Mouse (Mus musculus): ENCODE data around the gene Acsl1. TPM values are rescaled to one million over a fixed set of nuclear protein-coding genes. Genes with fewer than 3 reads are reported as not detected.

The Acsl1 gene
- total RNA-seq, 2 experiments from 2014 or later = 915 to 931 TPM

DNA sequence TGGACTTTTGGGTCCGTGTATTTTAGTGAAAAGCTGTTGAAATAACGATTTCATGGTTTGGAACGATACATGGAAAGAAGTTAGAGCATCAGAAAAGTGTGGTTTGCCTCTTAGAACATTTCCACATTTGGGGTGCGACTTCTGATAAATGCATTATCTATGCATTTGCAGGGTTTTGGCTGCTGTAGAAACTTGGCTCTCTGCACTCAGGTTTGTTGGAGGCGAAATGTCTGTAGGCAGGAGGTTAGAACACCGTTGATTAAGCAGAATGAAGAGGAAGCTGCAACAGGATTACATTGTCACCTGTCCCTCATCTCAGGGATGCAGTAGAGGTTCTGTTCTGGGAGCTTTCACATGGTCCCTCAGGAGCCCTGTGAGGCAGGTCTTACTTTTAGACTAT, 3.8 kb downstream of the Acsl1 start:
- DNase-seq = no peak

DNA sequence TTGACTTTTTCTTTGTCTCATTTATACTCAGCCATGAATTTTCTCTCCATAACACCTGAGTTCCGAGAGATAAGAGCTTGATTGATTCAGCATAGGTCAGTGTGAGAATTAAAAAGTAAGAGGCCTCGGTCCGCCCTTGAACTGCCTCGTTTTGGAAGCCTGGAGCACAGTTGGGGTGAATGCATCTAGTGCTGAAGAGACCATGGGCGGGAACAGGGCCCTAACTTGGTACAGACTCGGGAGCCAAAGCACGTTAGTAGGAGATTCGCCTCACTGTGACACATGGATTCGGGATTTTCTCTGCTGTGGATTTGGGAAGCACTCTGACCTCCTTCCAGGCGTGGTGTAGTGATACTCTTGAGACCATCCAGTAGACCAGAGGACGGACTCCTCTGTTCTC, 4.6 kb downstream of the Acsl1 start:
- no peak for DNase-seq

DNA sequence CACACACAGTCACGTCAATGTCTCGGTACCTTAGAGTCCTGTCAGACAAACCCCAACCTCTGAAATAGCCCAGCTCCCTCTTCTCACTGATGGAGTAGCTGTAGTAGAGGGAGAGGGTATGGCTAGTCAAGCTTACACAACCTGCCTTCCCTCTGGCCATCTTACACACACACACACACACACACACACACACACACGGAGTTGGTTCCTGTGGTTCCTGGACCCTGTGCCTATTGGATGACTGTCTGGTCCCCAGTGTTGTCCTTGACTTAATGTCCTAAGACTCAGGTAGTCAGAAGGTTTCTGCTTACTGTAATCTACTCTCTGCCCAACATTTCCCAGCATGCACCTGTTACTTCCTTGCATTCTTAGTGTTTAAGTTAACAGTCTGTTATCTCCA, 5.1 kb downstream of the Acsl1 start:
- DNase-seq = no peak

DNA sequence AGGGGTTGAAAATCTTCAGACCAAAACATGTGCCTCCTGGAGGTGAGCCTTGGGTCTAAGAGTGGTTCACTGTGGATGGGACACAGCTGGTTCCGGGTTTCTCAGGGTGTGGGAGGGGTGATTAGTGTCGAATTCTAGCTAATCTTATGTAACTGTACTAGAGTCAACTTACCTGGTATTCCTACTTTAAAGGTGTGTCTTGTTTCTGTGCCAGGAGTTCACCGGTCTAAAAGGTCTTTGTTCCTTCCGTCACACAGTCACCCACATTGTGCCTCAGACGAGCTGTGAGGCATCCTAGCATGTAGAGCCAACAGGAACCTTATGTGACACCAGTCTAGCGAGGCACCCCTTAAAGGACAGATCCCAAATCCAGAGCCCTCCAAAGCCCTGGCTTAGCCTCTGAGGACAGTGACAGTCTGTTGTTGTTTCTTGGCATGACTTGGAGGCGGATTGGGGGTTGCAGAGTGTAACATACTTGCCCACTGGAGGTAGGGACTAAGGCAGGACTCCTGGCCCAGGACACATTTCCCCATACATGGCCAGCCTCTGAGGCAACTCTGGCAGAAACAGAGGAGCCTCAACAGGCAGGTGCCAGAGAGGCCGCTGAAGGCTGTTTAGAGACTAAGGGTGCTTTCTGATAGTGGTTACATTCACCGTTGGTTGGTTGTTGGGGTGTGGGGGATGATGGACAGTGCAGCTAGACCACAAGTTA, 7.1 kb downstream of the Acsl1 start:
- DNase-seq = no peak

DNA sequence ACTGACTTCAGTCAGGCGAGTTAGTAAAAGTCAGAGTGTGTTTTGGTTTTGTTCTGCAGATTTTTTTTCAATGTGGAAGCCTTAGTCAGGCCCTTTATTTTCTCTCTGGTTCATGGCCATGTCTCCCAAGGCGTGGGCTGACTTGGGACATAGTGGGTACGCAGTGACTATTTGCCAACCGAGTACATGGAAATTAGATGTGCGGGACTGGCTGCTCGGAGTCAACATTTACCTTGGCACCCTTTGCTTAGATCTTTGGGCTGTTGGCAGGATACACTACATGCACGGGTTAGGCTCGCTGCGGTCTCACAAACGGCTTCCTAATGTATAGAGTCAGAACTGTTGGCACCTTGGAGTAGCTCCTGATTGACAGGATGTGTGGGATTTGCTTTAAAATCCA, 7.9 kb downstream of the Acsl1 start:
- no peak for DNase-seq

DNA sequence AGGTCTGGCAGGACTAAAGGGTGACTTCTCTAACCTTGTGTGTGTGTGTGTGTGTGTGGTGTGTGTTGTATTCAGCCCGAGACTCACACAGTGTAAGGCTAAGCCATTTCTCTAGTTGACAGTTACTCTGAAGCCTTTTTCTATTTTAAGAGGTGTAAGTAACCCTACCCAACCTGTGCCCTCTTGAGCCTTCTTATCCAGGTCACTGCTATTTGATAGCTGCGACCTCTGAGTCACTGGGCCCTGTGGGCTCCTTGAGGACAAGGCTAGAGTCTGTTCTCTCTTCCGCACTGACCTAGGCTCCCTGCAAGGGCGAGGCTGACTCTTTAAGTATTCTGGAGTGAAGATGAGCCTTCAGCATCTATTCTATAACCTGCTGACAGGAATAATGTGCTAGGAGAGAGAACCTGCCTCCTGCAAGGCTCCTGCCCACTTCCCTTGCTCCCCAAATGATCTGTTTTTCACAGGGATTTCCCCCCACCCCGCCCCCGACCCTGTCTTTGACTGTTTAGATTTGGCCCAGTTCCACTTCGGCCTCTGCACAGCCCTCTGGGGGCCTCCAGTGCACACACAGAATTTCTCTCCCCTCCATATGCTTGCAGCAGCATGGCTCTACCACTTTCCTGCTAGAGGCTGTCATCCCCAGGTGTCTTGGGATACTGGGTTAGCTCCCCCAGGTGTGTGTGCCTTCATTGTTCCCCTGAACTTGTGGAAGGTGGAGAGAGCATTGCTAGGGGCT, 9.1 kb downstream of the Acsl1 start:
- DNase-seq = no peak

DNA sequence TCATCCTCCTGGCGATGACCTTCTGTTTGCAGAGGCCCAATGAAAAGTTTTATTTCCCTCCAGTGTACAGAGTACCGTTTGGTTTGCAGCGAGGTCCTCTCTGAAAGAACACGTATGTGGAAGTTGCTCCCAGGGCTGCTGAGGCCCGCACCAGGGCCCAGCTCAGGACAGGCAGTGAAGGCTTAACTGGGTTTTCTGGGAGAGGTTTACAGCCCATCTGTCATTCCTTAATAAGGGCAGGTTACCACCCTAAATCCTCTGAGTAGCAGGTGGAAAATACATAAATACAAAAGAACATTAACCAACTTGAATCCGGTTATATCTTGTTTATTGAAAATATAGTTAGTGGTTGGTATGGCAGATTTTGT, 9.7 kb downstream of the Acsl1 start:
- no peak for DNase-seq

DNA sequence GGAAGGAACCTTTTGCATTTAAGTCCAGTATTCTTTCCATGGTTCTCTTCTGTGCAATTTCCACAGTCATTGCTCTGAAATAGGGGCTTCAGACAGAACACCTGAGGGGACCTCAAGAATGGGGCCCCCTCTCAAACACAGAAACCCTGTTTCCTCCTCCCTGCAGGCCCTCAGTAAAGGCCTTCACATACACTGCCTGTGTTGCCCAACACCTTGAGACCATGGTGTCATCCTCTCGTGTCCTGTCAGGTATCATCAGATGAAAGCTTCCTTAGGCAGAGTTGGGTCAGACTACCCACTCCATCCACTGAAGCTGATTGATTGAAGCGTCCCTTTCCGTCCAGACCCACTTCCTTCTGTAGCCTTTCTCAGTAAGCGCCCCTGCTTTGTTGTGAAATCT, 11.9 kb downstream of the Acsl1 start:
- DNase-seq = no peak

DNA sequence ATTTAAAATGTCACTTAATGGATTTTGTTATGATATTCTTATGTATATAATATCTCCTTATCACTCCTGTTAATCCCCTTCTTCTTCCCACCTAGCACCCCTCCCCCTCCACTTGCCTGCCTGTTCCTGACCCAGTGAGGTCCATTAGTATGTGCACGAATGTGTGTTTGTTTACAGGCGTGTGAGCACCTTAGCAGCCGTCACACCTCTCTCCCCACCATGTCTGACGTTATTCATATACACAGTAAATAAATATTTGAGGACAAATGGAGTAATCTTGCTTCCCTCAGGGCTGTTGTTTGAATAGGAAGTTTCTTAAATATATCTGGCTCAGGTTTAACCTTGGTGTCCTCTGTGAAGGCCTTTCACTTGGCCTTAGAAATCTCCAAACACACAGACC, 12.4 kb downstream of the Acsl1 start:
- DNase-seq = no peak

DNA sequence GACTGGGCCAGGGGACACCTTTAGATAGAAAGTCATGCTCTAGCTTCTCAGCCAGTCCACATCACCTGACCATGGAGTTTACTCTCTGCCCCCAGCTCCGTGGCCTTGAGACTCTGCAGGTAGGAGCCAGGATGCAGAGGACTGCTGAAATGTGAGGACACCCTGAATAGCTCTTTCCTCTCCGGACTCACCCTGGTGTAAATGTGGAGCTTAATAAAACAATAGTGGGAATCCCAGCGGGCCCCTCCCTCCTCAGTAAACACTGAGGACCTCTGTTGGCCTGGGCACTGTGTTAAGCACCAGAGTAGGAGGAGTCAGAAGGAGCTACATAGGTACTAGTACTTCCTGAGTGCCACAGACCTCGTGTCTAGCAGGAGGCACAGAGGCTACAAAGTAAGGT, 13.2 kb downstream of the Acsl1 start:
- peak; percentile 10 for DNase-seq

DNA sequence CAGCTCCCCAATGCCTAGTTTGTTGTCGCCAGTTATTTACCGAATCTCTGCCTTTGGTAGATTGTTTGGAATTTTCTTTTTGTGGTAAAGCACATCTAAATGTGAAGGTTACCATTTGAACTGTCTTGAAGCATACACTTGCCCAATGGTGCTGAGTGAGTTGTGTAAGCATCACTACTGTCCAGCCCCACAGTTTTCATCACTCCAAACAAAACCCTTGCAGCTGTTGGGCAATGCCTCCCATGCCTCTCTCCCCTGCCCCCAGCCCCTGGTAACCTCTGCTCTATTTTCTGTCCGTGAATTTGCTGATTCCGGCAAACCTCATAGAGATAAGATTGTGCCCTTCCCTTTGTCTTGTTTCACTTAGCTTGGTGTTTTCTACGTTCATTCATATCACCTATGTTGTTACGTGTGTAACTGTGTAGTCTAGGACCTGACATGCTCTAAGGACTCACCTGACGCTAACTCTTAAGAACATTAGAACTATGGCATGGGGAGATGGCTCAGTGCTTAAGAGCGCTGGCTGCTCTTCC, 14.2 kb downstream of the Acsl1 start:
- peak; percentile 55 for DNase-seq

DNA sequence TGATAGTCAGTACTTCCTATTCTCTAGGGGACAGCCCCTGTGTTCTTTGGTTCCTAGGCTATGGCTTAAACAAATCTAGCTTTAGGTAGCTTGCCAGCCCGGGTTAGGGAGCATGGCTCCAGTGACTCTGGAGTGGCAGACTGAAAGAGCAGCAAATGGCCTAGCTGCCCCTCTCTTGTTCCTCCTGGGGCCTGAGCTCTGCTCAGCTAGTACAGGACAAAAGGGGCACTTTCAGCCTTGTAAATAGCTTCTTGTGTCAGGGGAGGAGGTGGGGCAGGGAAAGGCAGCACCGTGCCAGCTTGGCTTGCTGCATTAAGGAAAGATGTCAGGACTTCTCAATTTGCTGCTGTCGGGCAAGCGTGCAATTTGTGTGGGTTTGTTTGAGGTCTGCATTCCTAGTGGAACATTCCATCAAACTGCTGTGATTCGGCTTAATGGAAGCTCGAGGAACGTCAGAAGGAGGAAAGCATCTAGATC, 17.3 kb downstream of the Acsl1 start:
- DNase-seq = peak; percentile 44

DNA sequence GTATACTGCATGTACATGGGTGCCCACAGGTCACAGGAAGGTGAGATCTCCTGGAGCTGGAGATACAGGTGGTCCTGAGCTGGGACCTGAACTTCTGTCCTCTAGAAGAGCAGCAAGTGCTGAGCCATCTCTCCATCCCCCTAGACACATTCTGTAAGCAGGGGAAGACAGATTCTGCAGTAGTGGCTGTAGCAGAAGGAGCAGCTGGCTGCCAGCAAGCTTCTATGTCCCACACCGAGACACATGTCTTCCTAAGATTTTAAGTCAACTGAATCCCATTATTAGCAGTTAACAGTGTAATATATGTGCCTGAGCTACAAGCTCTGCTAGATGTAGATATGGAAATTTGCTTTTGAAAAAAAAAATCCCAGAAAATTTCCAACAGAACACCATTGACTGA, 18.4 kb downstream of the Acsl1 start:
- DNase-seq = no peak

DNA sequence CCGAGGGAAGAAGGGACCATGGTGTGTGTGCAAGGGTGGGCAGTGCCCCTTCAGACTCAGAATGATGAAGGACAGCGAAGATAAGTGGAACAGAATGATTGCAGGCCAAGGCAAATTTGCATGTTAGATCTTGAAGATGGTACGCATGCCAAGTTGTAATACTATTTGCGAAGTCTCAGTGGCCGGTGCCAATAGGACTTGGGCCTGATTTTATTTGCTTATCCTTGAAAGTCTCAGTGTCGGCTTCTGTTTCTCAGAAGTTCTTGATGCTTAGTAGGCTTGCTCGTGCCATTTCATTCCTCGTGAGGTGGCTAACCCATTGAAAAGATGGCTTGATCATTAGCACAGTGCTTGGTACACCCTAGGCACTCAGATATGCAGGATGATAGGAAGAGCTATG, 19.4 kb downstream of the Acsl1 start:
- no peak for DNase-seq

DNA sequence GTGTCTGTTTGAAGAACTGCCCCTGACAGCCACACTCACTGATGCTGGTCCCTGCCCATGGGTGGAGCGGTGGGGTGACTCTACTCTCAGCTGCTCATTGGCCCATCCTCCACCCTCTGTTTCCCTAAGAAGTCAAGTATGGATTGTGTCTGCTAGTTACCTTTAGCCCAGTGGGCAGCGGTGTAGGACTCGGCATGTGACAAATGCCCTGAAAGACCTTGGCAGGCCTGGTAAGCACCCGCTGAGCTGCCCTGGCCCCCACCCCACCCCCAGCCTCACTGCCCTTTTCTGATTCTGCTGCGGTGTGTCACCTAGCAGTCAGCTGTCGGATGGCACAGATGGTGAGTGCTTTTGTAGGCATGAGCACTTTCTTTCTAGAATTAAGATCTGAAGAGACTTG, 20.0 kb downstream of the Acsl1 start:
- peak; percentile 82 for DNase-seq

DNA sequence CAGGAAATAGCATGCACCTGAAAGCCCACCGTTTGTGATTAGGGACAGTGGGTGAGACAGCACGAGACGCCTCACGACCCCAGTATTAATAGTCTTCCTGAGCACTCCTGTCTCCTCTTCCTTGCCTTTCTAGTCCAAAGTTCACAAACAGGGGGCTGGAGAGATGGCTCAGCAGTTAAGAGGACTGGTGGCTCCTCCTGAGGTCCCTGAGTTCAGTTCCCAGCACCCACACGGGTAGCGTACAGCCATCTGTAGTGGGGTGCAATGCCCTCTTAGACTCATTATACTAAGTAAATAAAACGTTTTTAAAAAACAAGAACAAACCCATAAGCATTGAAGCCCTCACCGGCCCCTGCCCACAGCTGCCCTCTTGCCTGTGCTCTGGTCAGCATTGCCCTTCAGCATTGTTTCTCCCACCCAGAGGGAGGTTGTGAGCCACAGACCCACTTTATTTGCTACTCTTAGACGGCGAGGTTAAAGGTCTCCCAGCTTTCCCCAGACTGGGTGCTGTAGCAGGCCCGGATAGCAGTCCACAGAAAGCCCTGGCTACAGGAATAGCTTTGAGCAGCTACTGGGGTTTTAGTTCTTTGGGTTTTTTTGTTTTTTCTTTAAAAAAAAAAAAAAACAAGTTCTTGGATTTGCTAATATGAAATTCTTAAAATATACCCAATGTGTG, 22.8 kb downstream of the Acsl1 start:
- DNase-seq = no peak

DNA sequence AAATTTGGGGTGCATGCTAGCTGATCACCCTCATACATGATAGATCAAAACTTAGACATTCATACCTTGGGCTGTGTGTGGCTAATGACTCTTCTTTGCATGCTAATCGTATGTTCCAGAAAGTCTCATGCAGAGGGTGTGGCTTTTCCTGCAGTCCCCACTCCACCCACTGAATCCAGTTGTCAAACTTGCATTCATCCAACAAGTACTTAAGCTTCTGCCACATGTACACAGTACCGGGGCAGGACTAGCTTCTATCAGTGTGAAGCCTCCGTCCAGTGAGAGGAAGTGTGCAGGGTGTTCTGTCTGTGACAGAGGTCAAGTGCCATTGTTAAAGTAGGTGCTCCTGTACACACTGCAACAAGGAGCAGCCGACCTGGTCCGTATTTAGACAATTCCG, 26.0 kb downstream of the Acsl1 start:
- no peak for DNase-seq

DNA sequence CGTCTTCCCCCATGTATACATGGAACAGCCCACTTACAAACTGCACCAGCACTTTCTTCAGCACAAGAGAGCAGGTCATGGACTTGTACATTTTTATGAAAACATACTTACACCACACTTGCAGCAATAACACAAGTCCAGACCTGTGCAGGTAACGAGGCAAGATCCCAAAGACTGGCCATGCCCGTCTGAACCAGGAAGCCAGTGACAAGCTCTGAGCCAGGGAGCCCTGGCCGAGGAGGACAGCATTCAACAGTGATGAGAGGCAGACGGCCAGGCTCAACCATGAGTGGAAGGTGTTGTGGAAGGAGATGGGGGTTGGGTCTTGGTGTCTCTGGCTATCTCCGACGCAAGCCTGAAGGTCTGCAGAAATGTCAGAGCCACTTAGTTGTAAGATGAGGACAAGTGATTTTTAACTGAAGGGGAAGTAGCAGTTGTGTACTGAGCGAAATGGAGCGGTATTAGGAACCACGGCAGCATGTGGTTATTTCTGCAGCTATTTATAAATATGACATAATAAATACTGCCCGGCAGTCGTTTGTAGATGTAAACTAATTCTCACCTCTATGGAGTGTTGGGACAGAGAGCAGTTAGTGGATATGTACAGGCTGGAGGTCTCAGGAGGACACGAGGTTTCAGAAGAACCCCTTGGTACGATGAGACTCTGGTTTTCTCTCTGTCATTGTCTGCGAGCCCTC, 26.6 kb downstream of the Acsl1 start:
- DNase-seq = no peak

DNA sequence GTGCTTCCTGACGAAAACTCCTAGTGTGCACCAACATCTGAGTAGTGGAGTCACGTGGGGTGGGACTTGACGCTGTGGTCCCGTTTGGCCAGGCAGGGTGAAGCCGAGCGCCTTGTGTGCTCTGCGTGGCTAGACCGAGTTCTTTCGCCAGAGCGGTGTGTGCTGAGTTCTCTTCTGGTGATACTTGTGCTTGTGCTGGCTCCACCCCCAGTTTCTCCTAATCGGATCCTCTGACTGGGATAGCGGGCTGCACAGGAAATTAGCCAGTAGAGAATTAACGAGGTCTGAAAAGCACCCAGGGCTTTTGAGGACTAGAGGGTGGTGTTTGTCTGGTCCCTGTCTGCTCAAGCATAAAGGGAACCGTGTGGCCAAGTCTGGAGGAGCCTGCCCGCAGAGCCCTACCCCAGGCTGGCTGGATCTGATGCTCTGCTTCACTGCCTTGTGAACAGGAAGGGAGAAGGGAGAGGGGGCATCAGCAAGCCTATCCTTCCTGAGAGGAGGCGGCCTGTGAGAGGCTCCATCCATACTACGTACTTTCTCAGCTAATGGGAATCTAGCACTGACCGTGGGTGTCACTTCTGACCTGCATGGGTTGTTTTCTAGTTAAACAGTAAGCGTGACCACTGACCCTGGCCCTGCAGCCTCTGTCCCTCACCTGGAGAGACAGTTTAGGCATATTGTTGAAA, 28.7 kb downstream of the Acsl1 start:
- no peak for DNase-seq

DNA sequence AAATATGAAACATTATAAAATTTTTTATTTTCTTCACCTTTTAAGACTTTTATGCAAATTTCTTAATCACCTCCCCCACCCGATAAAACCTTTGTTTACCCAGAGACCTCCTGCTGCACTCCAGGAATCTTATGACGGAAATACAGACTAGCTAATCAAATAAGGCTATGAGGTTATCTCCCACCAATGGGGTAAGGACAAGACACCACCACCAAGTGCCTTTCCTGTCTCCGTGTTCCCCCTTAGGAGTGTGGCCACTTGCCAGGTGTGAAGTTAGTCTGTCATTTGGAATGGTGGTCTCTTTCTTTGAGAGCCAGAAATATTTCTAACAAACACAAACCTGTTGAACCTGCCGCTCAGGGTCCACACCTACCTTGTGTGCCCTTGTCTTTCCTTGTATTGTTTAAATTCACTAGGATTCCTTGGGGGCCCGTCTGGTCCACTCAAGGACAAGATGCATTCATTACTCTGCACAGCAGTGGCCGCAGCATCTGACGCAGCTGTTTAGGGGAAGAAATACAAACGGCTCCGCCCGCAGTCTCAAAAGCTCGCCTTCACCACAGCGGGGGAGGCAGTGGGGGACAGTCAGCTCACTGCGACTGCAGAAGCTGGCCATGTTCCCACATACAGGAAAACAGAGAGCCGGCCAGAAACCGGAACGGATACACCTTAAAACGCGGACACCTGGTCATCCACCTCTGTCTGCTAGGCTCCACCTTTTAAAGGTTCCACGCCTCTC, 31.7 kb downstream of the Acsl1 start:
- DNase-seq = no peak

DNA sequence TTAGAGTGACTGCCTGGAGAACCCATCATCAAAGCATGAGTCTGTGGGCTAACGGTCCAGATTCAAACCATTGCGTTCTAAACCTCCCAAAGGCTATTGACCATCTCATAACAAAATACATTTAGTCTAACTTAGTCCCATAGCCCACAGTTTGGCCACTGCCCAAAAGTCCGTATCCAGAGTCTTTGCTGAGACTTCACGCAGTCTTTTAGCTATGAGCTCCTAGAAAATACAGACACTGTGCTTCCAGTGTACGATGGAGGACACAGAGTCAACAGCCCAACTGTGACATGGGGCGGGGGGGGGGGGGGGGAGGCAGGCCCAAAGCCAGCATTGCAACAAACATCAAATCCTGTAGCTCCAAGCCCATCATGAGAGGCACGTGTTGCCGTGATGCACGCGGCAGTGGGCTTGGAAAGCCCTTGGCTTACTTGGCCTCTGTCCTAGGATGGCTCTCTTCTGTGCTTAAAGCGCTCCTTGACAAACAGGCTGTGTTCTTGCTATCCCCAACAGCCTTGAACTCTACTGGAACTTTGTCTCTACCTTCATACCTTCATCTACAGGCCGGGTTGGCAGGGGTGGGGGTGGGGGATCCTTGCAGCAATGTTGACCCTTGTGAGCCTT, 32.3 kb downstream of the Acsl1 start:
- DNase-seq = no peak
